Mouse (Mus musculus) heart, adult 11 months (tissue): ENCODE results near the gene Gstt1.
A peak's percentile ranks its signal among the peaks of the same experiment; 100 is the strongest.

Experiments
- DNase-seq: peaks from one replicate; pipeline ENCODE4 v3.0.0; 2022

Gene Gstt1

DNA sequence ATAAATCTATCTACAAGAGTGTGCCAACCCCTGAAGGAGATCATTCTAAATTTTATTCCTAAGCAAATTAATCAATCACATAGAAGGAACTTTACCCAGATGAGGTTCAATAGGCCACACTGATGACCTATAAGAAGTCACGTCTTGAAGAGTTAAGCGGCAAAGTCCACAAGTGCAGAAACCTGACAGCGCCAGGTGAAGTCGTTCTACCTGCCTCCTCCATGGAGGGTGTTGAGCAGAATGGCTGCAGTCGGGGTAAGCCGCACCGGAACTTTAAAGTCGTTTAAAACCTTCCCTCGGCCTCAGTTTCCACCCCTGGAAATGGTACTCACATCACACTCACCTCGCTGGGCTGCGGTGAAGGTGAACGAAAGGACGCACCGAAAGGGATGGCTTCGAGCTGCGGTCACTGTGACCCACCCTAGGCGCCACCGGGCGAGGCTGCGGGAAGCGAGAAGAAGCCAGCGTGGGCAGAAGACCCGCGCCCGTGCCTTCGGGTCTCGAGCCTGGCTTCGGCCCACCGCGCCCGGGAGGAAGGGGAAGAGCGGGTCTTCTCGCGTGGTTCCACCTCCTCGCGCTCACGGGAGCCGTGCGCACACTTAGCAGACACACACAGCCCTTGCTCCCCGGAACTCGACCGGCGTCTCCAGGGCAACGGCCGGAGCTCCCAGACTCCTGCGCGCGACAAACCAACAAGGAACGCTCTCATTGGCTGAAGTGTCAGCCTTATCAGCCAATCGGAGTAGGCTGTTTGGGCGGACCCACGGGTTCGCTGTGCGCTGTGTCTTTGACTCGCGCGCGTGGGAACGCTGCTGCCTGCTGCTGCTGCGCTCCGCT is 34.5 kb downstream of the Gstt1 start, which contains the start of gene Cabin1:
Cabin1 (minus strand) TSS at position 660 of the 837 bp plus-strand sequence.
- DNase-seq, result peak; percentile 100

DNA sequence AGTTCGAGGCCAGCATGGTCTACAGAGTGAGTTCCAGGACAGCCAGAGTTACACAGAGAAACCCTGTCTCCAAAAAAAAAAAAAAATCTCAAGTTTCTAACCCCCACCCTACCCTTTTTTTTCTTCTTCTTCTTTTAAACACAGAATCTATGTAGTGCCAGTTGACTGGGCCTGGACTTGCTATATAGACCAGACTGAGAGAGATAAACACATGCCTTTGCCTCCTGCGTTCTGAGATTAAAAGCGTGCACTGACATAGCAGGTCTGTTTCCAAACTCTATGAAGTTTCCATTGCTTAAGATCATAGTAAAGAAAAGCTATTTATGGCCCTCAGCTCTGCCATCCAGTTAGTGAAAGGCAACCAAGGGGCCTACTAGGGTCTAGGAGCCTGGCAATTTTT is 36.0 kb downstream of the Gstt1 start:
- no peak for DNase-seq

DNA sequence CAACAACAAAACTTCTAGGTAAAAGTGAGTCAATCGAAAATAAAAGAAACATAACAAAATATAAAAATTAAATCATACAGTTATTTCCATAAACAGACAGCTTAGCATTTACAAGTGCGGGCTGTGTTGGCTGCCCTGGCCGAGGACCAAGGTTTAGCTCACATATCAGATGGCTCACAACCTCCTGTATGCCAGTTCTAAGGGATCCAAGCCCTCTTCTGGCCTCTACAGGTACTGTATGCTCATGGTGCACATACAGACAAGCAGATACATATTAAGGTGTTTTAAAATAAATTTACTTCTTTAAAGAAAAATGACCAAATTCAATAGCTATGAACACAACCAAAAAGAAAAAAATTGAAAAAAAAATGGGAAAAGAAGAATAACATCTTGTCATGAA is 38.1 kb downstream of the Gstt1 start:
- DNase-seq, result no peak

DNA sequence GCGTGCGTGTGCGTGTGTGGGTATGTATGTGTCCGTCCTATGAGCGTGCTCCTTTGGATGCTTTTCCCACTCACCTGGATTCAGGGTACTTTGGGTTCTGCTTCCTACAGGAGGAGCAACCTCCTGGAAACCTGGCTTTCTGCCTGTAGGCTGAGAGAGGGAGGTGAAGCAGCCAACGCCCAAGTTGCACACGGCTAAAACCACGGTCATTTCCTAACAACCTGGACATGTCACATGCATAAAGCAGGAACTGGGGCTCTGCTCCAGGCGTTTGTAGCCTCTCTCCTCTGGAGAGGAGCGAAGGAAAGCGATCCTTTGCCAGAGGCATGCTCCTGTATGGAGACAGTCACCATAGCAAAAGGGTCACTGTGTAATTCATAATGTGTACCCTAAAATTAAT is 41.7 kb downstream of the Gstt1 start:
- no peak for DNase-seq

DNA sequence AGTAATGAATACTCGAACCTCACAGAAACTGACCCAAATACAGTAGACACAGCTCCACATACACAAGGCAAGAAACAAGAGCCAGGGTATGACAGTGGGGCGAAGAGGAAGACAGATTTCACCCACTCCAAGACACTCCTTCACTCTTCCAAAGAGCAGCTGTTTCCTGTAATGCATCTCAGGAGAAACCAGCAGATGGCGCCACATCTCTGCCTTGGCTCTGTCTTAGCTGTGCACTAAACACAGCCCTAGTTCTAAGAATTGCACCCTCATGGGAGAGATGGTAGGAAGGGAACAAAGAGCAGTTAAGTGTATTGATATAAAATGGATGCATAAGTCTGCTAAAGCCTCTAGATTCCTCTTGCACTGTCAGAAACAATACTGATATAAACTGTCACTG is 54.4 kb downstream of the Gstt1 start:
- peak; percentile 94 for DNase-seq

DNA sequence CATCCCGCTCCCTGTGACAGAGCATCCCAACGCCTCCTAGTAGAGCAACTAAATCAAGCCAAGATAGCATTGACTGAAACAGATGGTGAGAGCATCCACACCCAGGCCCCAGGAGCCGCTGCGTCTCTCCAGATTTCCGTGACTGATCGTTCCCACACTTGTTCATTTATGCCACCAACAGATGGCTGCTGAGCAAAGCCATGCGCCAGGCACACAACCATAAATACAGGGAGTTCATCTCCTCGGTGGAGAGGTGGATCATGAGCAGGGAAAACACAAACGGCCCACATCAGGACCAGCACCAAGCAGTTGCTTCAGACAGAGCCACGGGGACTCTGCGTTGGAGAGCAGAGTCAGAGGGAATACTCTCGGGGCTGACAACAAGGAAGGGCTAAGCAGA is 55.0 kb downstream of the Gstt1 start:
- DNase-seq, result no peak

DNA sequence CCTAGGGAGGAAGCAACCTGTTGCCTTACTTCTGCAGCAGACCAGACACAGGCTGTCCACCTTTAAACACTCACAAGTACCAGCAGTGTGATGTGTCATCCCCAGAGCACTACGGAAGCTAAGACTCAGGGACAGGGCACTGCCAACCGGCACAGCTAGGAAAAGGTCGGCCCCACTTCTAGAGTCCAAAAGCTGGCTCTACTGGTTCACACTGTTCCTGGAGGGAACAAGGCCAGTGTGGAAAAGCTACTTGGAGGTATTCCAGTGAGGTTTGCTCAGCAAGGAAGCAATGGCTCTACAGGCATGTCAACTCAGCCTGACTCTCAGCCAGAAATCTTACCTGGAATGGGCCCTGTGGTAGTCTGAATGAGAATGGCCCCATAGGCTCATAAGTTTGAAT is 57.5 kb downstream of the Gstt1 start:
- DNase-seq, result no peak
